Mouse (Mus musculus): ENCODE results near the gene Supt20. TPM values are rescaled to one million over a fixed set of nuclear protein-coding genes. Genes with fewer than 3 reads are reported as not detected.

Supt20 gene
- total and polyA plus RNA-seq, 3 experiments, result 34.1 to 69.5 (median 38.6) TPM

DNA sequence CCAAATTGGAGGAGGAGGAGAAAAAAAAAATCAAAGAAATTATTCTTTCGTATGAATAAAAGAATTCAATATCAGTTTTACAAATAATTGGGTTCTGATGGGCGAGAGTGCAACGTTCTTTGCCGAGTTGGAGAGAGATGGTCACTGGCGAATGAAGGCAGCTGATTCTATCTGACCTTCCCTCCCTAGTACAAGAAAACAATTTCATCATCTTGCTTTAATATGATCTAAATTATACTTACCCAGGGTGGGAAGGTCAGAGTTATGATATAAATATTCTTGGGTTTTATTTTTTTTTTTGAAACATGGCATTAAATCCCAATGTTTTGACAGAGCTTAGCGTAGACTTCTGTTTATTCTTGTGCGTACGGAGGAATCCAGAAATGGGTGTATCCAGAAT, 64.8 kb downstream of the Supt20 start:
- DNase-seq (ENCODE audit: extremely low read depth), result no peak
- no peak overlapping the region for H3K4me2 ChIP-seq (ENCODE audit: insufficient read depth, low read depth, poor library complexity, severe bottlenecking)
- TF ChIP-seq CHD2 (IDR thresholded peaks at IDR 0.05; ENCODE audit: low read length), result no peak
- TF ChIP-seq MYC (IDR thresholded peaks at IDR 0.05; ENCODE audit: low read depth, low read length), result no peak
- no peak for TF ChIP-seq MEF2A (IDR thresholded peaks at IDR 0.05; ENCODE audit: borderline replicate concordance, low read depth, low read length)
- no peak for TF ChIP-seq CTCF (conservative IDR thresholded peaks at IDR 0.05 in 1 of 2, IDR thresholded peaks at IDR 0.05 in 1 of 2; ENCODE audit: low read depth in 2 of 2, low read length in 2 of 2)
- H3K9me3 ChIP-seq (replicated peaks; ENCODE audit: low read length), result peaks cover 6% of the 10 kb centered on the region
- peaks cover 0 to under 1% of the 10 kb centered on the region in 2 experiments for H3K36me3 ChIP-seq (replicated peaks in 1 of 2; ENCODE audit: control insufficient read depth in 1 of 2, insufficient read depth in 1 of 2, low read length in 1 of 2)
- H3K27me3 ChIP-seq (replicated peaks), result no peaks in the 10 kb centered on the region
- dilution Hi-C loops (cut with MboI; ENCODE audit: extremely low pct_ligation_motif_present, extremely low pct_unique_long_range_greater_than_20kb, low sequenced_read_pairs), result no loop called here
- no peak overlapping the region for H3K9ac ChIP-seq (ENCODE audit: insufficient read depth, low read depth)
- H3K4me1 ChIP-seq (ENCODE audit: control insufficient read depth in 1 of 2, insufficient read depth in 2 of 2), result peaks cover 9 to 21% of the 10 kb centered on the region in 2 experiments
- no peaks in the 10 kb centered on the region for H3K79me2 ChIP-seq (replicated peaks; ENCODE audit: control insufficient read depth, extremely low read depth, insufficient read depth, poor library complexity, severe bottlenecking)
- no peak overlapping the region for H3K4me3 ChIP-seq (replicated peaks in 1 of 3; ENCODE audit: low read depth in 2 of 3, low read length in 2 of 3, poor library complexity in 1 of 3)
- in situ Hi-C loops (cut with MboI; ENCODE audit: low pct_ligation_motif_present, low pct_unique_long_range_greater_than_20kb, low sequenced_read_pairs), result no loop called here
- H3K27ac ChIP-seq (ENCODE audit: insufficient read depth, low read depth), result no peak overlapping the region

DNA sequence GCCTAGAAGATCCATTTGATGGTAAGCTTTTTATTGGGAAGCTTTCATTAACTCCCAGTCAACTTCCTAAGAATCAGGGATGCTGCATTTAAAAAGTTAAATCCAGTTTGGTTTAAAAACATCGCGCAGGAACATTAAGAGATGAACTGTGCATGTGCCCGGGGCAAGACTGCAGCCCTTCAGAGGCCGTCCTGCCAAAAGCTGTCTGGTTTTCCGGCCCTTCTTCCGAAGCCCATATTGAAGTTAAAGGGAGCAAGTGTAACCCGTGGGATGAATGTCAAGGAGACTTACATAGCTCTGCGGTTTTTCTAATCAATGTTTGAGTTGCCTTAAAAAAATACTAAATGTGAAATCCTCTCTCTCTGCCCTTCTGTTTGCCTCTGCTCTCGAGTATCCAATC, 66.6 kb downstream of the Supt20 start:
- Histone ChIP-seq H3K79me2 (replicated peaks; ENCODE audit: control insufficient read depth, extremely low read depth, insufficient read depth, poor library complexity, severe bottlenecking) (no peaks in the 10 kb centered on the region), H3K4me1 (ENCODE audit: control insufficient read depth in 1 of 2, insufficient read depth in 2 of 2) (peaks cover 0 to 3% of the 10 kb centered on the region in 2 experiments; a peak in 1 of 4 replicates), H3K36me3 (replicated peaks in 1 of 2; ENCODE audit: control insufficient read depth in 1 of 2, insufficient read depth in 1 of 2, low read length in 1 of 2) (no peaks in the 10 kb centered on the region), H3K4me3 (replicated peaks in 1 of 3; ENCODE audit: low read depth in 2 of 3, low read length in 2 of 3, poor library complexity in 1 of 3) (no peak overlapping the region), H3K4me2 (ENCODE audit: insufficient read depth, low read depth, poor library complexity, severe bottlenecking) (no peak overlapping the region), H3K27ac (ENCODE audit: insufficient read depth, low read depth) (no peak overlapping the region), H3K9me3 (replicated peaks; ENCODE audit: low read length) (peaks cover 6% of the 10 kb centered on the region), H3K27me3 (replicated peaks) (no peaks in the 10 kb centered on the region), H3K9ac (ENCODE audit: insufficient read depth, low read depth) (no peak overlapping the region)
- in situ Hi-C loops (cut with MboI; ENCODE audit: low pct_ligation_motif_present, low pct_unique_long_range_greater_than_20kb, low sequenced_read_pairs), result no loop called here
- no peak for TF ChIP-seq HCFC1 (IDR thresholded peaks at IDR 0.05; ENCODE audit: low read depth, low read length)
- TF ChIP-seq KAT2A (IDR thresholded peaks at IDR 0.05; ENCODE audit: insufficient replicate concordance, low read length), result no peak
- TF ChIP-seq ELF1 (IDR thresholded peaks at IDR 0.05; ENCODE audit: low read depth, low read length), result no peak
- no peak for DNase-seq (ENCODE audit: extremely low read depth)
- dilution Hi-C loops (cut with MboI; ENCODE audit: extremely low pct_ligation_motif_present, extremely low pct_unique_long_range_greater_than_20kb, low sequenced_read_pairs), result no loop called here

GRCm38 (mm10) chr3:54760321-54761115, 67.9 kb downstream of the Supt20 start:
- no peaks in the 10 kb centered on the region for H3K4me1 ChIP-seq (ENCODE audit: control insufficient read depth in 1 of 2, insufficient read depth in 2 of 2)
- in situ Hi-C loops (cut with MboI; ENCODE audit: low pct_ligation_motif_present, low pct_unique_long_range_greater_than_20kb, low sequenced_read_pairs) (no loop called here), dilution Hi-C loops (cut with MboI; ENCODE audit: extremely low pct_ligation_motif_present, extremely low pct_unique_long_range_greater_than_20kb, low sequenced_read_pairs) (no loop called here)
- no peak overlapping the region for H3K27ac ChIP-seq (ENCODE audit: insufficient read depth, low read depth)
- TF ChIP-seq SMC3 (IDR thresholded peaks at IDR 0.05; ENCODE audit: low read depth, low read length) (no peak), NRF1 (IDR thresholded peaks at IDR 0.05; ENCODE audit: low read depth, low read length) (no peak), MAFK (IDR thresholded peaks at IDR 0.05; ENCODE audit: insufficient replicate concordance, low read length) (no peak), NELFE (IDR thresholded peaks at IDR 0.05; ENCODE audit: low read depth, low read length) (no peak), TBP (conservative IDR thresholded peaks at IDR 0.05; ENCODE audit: low read depth, low read length) (no peak), PAX5 (IDR thresholded peaks at IDR 0.05; ENCODE audit: low read length) (no peak), RAD21 (IDR thresholded peaks at IDR 0.05; ENCODE audit: low read depth, low read length) (no peak), HCFC1 (IDR thresholded peaks at IDR 0.05; ENCODE audit: low read depth, low read length) (no peak), CTCF (conservative IDR thresholded peaks at IDR 0.05 in 1 of 2, IDR thresholded peaks at IDR 0.05 in 1 of 2; ENCODE audit: low read depth in 2 of 2, low read length in 2 of 2) (no peak), POLR2AphosphoS2 (IDR thresholded peaks at IDR 0.05; ENCODE audit: low read depth, low read length) (no peak), JUND (conservative IDR thresholded peaks at IDR 0.05; ENCODE audit: low read depth, low read length) (no peak), ETS1 (conservative IDR thresholded peaks at IDR 0.05; ENCODE audit: low read depth, low read length) (no peak), UBTF (IDR thresholded peaks at IDR 0.05; ENCODE audit: low read depth, low read length) (no peak), IRF4 (IDR thresholded peaks at IDR 0.05; ENCODE audit: low read depth, low read length) (no peak)
- no peaks in the 10 kb centered on the region for H3K27me3 ChIP-seq (replicated peaks)
- H3K4me3 ChIP-seq (replicated peaks in 1 of 3; ENCODE audit: low read depth in 2 of 3, low read length in 2 of 3, poor library complexity in 1 of 3), result no peak overlapping the region
- peaks cover 2% of the 10 kb centered on the region for H3K9me3 ChIP-seq (replicated peaks; ENCODE audit: low read length)
- no peak for DNase-seq (ENCODE audit: extremely low read depth)
- H3K4me2 ChIP-seq (ENCODE audit: insufficient read depth, low read depth, poor library complexity, severe bottlenecking), result no peak overlapping the region
- H3K36me3 ChIP-seq (replicated peaks in 1 of 2; ENCODE audit: control insufficient read depth in 1 of 2, insufficient read depth in 1 of 2, low read length in 1 of 2), result no peaks in the 10 kb centered on the region
- H3K9ac ChIP-seq (ENCODE audit: insufficient read depth, low read depth), result no peak overlapping the region
- no peaks in the 10 kb centered on the region for H3K79me2 ChIP-seq (replicated peaks; ENCODE audit: control insufficient read depth, extremely low read depth, insufficient read depth, poor library complexity, severe bottlenecking)
